Mouse (Mus musculus) E14TG2a.4 (cell line): ENCODE data around the gene Bri3.

ENCODE experiments used
- CTCF ChIP-seq: conservative IDR thresholded peaks from 2 replicates; pipeline ENCODE4 v1.5.1; 2014; ENCODE audit warnings: low read length
- NANOG ChIP-seq: IDR thresholded peaks from 2 replicates; pipeline ENCODE4 v1.6.1; 2014; ENCODE audit warnings: borderline replicate concordance, low read length, mixed read lengths

- TF ChIP-seq CTCF (no peak), NANOG (no peak)
Observed at GRCm38 (mm10) chr5:144279926-144280325, 35.7 kb downstream of the Bri3 start.
